Mouse (Mus musculus) A20 (cell line): ENCODE results near the gene Dnah8.
A peak's percentile ranks its signal among the peaks of the same experiment; 100 is the strongest.

Experiments used
- DNase-seq: peaks from one replicate; pipeline ENCODE4 v3.0.0-alpha.2; 2011; ENCODE audit warnings: low read depth, low spot score

Gene Dnah8

GRCm38 (mm10) chr17:30746056-30747024 is 122.2 kb downstream of the Dnah8 start:
- peak; percentile 63 for DNase-seq

DNA sequence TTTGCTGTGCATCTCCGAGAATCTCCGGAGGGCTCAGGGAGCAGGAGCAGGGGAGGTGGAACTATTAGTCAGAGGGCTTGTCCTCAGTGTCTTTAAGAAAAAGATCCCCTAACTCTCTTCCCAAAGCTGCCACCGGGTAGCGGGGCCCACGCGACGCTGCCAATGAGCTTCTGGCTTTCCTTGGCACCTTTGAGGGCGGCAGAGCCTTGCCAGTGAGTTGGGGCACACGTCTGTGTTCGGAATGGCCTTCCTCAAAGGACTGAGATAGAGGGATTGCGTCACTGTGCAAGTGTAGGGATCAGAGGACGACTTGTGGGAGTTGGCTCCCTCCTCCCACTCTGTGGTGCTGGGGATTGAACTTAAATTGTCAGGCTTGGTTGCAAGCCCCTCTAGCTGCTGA is 125.2 kb downstream of the Dnah8 start:
- no peak for DNase-seq

GRCm38 (mm10) chr17:30750269-30750668 is 126.1 kb downstream of the Dnah8 start:
- no peak for DNase-seq

DNA sequence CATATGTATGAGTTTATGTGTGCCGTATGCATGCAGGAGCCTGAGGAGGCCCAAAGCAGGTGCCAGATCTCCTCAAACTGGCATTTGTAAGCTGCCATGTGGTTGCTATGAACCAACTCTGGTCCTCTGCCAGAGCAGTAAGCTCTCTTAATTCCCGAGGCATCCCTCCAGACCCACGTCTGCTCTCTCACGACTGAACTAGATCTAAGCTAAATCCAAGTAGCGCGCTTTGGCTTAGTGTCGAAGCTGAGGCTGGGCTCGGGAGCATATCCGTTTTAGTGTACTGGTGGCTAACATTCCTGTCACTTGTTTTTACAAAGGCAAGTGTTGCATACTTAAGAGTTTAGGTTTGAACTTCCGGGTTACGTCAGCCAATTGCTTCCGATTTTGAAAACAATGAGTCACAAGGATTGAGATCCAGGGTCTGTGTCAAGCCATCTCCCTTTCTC is 128.2 kb downstream of the Dnah8 start:
- no peak for DNase-seq

DNA sequence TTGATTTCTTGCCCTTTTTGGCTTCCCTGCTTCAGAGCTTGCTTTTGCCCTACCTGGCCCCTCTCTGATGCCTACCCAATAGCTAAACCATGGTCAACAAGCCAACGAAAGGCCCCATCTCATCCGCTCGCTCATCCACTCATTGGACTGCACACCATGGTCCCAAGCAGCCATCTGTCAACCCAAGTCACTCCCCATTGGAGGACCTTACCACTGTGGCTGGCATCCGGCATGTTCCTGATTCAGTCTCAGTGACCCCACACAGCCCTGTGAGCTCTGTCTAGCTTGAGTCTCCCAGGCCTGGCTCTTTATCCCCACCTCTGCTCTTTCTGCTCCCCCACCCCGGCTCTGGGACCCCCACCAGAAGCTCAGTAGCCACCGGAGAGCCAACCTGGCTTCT is 129.0 kb downstream of the Dnah8 start:
- DNase-seq = no peak

GRCm38 (mm10) chr17:30756771-30757170 is 132.6 kb downstream of the Dnah8 start:
- DNase-seq = no peak

DNA sequence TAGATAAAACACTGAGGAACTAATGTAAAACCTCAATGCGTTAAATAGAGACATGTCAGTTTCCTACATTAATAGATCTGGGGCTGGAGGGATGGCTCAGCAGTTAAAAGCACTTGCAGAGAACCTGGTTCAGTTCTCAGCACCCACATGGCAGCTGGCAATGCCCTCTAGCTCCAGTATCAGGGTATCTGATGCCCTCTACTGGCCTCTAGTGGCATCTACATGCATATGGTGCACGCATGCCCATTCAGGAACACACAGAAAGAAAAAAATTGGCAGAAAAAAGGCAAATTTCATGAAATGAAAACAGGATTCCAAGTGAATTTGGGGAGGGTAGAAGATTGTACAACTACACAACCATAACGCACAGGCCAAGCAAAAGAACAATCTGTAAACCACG is 136.2 kb downstream of the Dnah8 start:
- peak; percentile 41 for DNase-seq

- no peak for DNase-seq
Observed at GRCm38 (mm10) chr17:30764276-30764675, 140.1 kb downstream of the Dnah8 start.

GRCm38 (mm10) chr17:30774416-30774815 is 150.3 kb downstream of the Dnah8 start:
- DNase-seq = no peak

- no peak for DNase-seq
Observed at GRCm38 (mm10) chr17:30775096-30775495, 150.9 kb downstream of the Dnah8 start.

- DNase-seq = no peak
Observed at GRCm38 (mm10) chr17:30781046-30781445, 156.9 kb downstream of the Dnah8 start.

- DNase-seq = no peak
Observed at GRCm38 (mm10) chr17:30782286-30782685, 158.1 kb downstream of the Dnah8 start.

- no peak for DNase-seq
Observed at GRCm38 (mm10) chr17:30788361-30788760, 164.2 kb downstream of the Dnah8 start.

GRCm38 (mm10) chr17:30790816-30791215 is 166.7 kb downstream of the Dnah8 start:
- DNase-seq = no peak

DNA sequence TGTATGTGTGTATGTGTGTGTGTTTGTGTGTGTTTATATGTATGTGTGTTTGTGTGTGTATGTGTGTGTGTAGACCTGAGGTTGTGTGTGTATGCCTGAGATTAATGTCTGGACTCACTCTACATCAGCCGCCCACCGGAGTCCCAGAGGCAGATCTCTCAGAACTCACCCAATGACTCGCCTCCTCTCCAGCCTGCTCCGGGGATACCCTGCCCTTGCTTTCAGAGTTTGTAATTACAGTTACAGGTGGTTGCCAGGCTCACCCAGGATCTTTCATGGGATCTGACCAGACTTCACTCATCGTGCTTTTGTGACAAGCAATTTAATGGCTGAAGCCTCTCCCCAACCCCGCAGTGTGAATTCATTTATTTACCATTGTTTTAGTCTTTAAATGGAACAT is 168.2 kb downstream of the Dnah8 start:
- no peak for DNase-seq

- no peak for DNase-seq
Observed at GRCm38 (mm10) chr17:30796616-30797015, 172.5 kb downstream of the Dnah8 start.

DNA sequence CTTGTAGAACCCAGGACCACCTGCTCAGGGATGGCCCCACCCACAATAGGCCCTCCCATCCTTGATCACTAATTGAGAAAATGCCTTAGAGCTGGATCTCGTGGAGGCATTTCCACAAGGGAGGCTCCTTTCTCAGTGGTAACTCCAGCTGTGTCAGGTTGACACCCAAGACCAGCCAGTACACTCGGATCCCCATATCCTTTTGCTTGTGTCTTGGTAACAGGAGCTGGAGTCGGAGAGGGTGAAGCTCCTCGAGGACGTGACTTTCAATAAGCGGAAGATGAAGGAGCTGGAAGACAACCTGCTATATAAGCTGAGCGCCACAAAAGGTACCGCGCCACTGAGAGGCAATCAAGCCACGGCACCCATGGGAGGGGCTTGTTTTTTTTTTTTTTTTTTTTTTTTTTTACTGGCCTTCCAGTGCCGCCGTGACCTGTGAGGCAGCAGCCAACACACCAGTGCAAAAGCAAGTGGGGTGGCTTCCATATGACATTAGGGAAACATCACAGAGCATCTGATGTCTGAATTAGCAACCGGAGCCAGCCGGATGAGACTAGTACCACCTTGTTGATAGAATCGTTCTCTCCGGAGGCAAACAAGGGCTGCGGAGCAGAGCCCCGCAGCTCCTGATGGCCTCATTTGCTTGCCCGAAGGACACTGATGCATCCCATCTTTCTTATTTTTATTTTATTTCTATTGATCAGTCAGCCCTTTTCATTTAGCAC is 176.3 kb downstream of the Dnah8 start:
- DNase-seq = no peak

- DNase-seq = peak; percentile 39
Observed at GRCm38 (mm10) chr17:30803668-30804067, 179.5 kb downstream of the Dnah8 start.

- no peak for DNase-seq
Observed at GRCm38 (mm10) chr17:30804955-30805354, 180.8 kb downstream of the Dnah8 start.

DNA sequence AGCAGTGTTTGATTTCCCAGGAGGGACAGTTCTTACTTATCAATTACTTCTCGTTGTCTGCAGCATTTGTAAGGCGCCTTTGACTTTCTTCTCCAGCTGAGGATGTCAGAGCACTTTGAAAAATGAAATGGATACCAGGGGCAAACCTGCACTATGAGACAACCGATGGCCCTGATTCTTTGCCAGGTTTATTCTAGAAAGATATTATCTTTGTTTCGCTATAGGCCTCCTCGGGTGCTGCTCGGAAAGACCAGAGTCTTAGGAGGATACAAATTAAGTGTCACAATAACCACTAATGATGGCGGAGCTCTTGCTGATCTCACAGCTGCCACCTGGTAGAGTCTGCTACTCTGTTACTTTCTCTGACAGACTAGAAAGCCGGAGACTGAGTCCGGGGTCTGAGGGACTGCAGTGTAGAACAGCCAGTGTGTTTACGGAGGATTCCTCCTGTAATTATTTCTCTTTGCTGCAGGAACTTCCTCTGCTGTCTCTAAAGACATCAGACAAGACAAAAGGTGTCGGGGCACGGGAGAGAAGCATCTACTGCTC is 181.4 kb downstream of the Dnah8 start:
- DNase-seq = no peak

GRCm38 (mm10) chr17:30808866-30809660 is 184.9 kb downstream of the Dnah8 start:
- no peak for DNase-seq
